Mouse (Mus musculus) ES-CJ7 (cell line): ENCODE measurements around the gene Grik1.

Source experiments
- DNase-seq: peaks from one replicate; pipeline ENCODE4 v3.0.0; 2011; ENCODE audit warnings: low read depth, low spot score

Gene Grik1

GRCm38 (mm10) chr16:87864526-87864925, 425.5 kb downstream of the Grik1 start:
- DNase-seq: no peak

GRCm38 (mm10) chr16:87861722-87862121, 428.3 kb downstream of the Grik1 start:
- DNase-seq: no peak

GRCm38 (mm10) chr16:87853451-87854085, 436.5 kb downstream of the Grik1 start:
- DNase-seq: no peak

- DNase-seq: no peak
Measured at GRCm38 (mm10) chr16:87851550-87851949, 438.5 kb downstream of the Grik1 start.

DNA sequence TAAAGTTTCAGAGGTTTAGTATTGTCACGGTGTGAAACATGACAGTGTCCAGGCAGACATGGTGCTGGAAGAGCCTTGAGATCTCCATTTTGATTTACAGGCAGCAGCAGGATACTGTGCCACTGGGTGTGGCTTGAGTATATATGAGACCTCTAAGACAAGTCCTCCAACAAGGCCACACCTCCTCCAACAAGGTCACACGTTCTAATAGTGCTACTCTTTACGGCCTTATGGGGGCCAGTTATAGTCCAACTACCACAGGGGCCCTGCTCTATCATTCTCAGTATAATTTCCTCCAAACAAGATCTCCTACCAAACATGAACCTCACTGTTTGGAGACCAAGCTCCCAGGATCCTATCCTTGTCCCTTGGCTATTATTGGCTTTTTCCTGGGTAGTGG, 441.3 kb downstream of the Grik1 start:
- no peak for DNase-seq
